Mouse (Mus musculus): ENCODE measurements around the gene Slc26a9.

Slc26a9 gene

GRCm38 (mm10) chr1:131743868-131744464, at the start of gene Slc26a9:
Gene Slc26a9, plus strand, starts transcription at chr1:131744022.
- DNase-seq (ENCODE audit: extremely low spot score): no peak

DNA sequence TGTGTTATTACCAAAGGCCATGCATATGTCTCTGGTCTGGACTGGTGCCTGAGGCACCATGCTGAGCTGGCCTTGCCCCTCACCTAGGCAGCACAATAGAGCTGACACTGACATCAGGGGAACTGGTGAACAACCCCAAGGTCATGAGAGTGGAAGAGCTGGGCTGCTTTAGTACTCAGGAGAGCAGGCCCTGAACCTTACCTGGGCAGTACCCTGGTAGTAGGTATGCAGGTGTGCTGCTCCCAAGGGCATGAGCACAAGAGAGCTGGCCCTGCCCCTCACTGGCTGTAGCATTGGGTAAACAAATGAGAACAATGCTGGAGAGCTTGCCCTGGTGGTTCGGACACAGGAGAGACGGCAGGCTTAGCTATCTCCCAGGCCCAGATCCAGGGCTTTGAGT, 48.5 kb upstream of the Slc26a9 start:
- no peak for DNase-seq (ENCODE audit: extremely low spot score)

- DNase-seq (ENCODE audit: extremely low spot score): no peak
Observed at GRCm38 (mm10) chr1:131696325-131696724, 47.5 kb upstream of the Slc26a9 start.

GRCm38 (mm10) chr1:131698770-131699169, 45.1 kb upstream of the Slc26a9 start:
- DNase-seq (ENCODE audit: extremely low spot score): no peak

- DNase-seq (ENCODE audit: extremely low spot score): no peak
Observed at GRCm38 (mm10) chr1:131699642-131700041, 44.2 kb upstream of the Slc26a9 start.

DNA sequence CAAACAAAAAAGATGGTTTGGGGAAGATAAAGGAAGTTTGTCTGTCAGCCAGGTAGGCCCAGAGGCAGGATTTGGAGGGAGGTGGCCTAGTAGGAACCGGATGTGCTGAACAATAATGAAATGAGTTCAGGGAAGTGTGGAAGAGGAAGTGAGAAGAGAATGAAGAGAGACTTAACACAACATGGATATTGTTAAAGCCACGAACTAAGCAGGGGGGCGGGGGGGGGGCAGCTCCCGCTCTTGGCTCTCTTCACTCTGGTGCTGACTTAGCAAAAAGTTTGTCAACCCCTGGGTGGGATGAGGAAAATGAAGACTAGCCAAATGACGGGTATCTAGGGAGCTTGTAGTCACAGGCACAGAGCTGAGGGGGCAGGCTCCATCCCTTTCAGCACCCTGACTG, 43.4 kb upstream of the Slc26a9 start:
- no peak for DNase-seq (ENCODE audit: extremely low spot score)

GRCm38 (mm10) chr1:131701391-131701790, 42.4 kb upstream of the Slc26a9 start:
- no peak for DNase-seq (ENCODE audit: extremely low spot score)

- DNase-seq (ENCODE audit: extremely low spot score): no peak
Observed at GRCm38 (mm10) chr1:131702094-131702766, 41.6 kb upstream of the Slc26a9 start.

- DNase-seq (ENCODE audit: extremely low spot score): no peak
Observed at GRCm38 (mm10) chr1:131703482-131703881, 40.3 kb upstream of the Slc26a9 start.

- DNase-seq (ENCODE audit: extremely low spot score): no peak
Observed at GRCm38 (mm10) chr1:131708338-131708737, 35.5 kb upstream of the Slc26a9 start.

- DNase-seq (ENCODE audit: extremely low spot score): no peak
Observed at GRCm38 (mm10) chr1:131711518-131711917, 32.3 kb upstream of the Slc26a9 start.

DNA sequence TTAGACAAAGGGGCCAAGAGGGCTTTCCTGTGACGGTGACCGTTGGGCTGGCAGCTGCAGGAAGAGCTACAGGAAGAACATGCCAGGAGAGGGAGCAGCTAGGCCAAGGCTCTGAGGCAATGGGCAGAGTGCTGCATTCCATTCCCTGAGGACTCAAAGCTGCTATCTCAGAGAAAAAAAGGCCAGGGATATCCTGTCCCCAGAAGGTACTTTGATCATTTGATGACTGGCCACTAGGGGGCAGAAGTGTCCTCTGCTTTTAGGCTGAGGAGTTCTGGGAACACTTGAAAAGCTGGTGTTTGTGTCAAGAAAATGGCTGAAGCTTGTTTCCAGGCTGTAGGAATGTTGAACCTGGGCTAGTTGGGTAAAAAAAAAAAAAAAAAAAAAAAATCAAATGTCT, 31.4 kb upstream of the Slc26a9 start:
- peak; percentile 77 for DNase-seq (ENCODE audit: extremely low spot score)

DNA sequence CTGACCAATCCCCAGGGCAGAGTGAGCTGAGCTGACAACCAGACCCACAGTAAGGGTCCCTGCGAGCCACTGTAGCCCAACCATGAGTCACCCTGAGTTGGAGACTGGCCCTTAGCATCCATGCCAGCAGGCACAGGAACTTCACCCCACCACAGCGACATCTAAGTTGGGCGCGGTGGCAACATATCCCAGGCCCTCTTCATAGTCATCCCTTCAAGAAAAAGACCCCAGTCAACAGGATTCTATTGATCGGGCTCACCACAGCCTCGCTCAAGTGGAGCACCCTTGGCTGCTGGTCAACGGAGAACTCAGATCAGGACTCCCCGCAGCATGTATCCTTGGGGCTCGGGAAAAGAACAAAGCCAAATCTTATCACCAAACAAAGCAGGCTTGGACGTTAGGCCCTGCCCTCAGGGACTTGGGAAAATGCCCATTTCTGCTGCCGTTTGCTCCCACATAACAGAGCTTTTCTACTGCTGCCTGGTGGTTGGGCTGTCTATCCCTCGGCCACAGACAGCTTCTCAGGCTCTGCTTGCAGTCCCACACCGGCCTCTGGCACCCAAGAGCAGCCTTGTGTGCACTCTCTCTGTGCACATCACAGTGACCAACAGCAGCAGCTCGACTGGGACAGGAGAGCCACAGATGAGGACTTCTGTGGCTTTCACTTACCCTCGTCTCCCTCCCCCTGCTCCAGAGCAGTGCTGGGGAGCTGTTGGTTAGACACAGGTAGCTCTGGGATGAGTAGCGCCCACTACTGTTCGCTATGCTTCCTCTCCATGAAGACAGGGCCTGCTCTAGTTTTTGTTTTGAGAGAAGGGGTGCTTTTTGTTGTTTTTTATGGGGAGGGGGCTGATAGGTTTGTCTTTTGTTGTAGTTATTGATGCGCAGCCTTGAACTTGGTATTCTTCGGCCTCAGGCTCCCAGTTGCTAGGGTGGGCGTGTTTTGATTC, 29.2 kb upstream of the Slc26a9 start:
- DNase-seq (ENCODE audit: extremely low spot score): no peak

GRCm38 (mm10) chr1:131718952-131719694, 24.7 kb upstream of the Slc26a9 start:
- no peak for DNase-seq (ENCODE audit: extremely low spot score)

DNA sequence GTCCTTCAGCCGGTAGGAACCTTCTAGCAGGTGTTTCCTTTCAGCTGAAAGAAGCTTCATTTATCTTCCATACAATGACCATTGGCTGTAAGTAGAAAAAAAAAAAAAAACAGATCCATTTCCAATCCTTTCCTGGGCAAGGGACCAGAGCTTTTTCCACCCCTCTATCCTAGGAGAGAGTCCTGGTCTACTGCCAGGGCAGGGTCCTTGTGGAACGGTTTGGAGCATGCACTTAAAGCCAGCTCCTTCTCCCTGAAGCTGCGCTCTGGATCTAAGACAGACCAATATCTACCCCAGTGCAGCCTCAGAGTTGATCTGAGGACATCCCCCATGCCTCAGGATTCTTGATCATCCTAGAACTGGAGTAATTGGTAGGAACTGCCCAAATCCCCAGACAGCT, 21.8 kb upstream of the Slc26a9 start:
- DNase-seq (ENCODE audit: extremely low spot score): no peak

DNA sequence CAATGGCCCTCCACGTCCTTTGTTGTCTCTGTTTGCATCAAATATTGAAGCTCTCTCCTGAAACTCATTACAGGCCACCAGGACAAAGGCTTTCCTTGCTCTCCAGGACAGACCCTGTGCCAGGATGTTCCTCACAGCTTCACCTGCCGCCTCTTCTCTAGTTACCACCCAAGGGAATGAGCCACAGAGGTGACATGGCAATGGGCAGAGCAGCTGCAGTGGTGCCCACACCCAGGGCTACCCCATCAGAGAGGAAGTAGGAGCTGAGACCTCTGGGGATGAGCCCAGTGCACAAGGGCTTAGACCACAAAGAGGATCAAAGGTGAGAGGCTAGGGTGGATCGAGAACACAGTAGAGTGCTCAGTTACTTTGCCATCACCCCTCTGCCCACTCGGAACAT, 20.3 kb upstream of the Slc26a9 start:
- DNase-seq (ENCODE audit: extremely low spot score): no peak

GRCm38 (mm10) chr1:131726586-131726985, 17.2 kb upstream of the Slc26a9 start:
- no peak for DNase-seq (ENCODE audit: extremely low spot score)

GRCm38 (mm10) chr1:131730639-131731437, 13.0 kb upstream of the Slc26a9 start:
- no peak for DNase-seq (ENCODE audit: extremely low spot score)

DNA sequence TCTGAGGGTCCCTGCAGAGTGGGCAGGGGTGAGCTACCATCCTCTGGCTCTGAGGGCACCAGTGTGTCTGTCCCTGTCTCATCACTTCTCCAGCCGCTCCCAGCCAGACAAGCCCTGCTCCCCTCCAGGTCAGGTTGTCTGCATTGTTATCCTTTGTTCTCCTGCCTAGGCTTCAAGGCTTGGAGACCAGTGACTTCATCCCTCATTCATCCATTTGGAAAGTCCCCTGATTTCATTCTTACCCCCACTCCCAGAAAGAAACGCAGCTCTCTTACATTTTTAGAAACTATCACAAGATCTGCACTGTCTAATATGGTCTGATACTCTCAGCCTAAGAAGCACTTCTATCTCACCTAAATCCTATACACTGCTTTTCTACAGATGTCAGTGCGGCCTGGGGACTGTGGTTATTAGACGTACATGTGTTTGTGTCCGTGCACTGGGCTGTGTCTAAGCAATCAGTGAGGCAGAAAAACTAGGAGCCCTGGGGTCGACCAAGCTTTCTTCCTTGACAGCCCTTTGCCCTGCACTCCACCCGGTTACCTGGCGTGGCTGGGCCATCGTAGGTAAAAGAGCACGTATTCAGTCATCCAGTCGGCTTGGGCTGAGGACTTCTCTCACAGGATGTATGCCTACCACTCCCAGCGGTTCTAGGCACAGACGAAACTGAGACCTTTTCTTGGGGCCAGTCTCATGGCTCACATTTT, 10.2 kb upstream of the Slc26a9 start:
- no peak for DNase-seq (ENCODE audit: extremely low spot score)

GRCm38 (mm10) chr1:131734657-131735273, 9.1 kb upstream of the Slc26a9 start:
- DNase-seq (ENCODE audit: extremely low spot score): no peak

Measured in embryo, embryonic 9.5 days (tissue).